In genomic region chr11:94936045-94936444, GRCm38 (mm10) we compare ENCODE assay signal across 7 mouse cellular contexts. TPM values are rescaled to one million over a fixed set of nuclear protein-coding genes. Genes with fewer than 3 reads are reported as not detected.
A peak's percentile ranks its signal among the peaks of the same experiment; 100 is the strongest.
DNase-seq lines count a peak whose midpoint lies in the region; ATAC-seq and TF ChIP-seq lines count a peak whose summit lies in the region.

TSS of gene Col1a1 (plus strand) at chr11:94936224.

- H3K27me3 ChIP-seq in heart, adult 2 months (ENCODE audit: control insufficient read depth, insufficient read depth, low read length): no peaks in the 10 kb centered on the region
- peaks cover 56% of the 10 kb centered on the region for H3K27me3 ChIP-seq in kidney, embryonic 15.5 days
- H3K27me3 ChIP-seq in lung, embryonic 16.5 days (ENCODE audit: control insufficient read depth, insufficient read depth, low read depth, low read length): peaks cover 4% of the 10 kb centered on the region; the same call in 1 of the 2 replicates
- no peaks in the 10 kb centered on the region for H3K27me3 ChIP-seq in stomach, postnatal 0 days (ENCODE audit: control insufficient read depth, insufficient read depth, low read length)

- peak within 1 kb of the TSS; percentile 53; the same call in 1 of the 2 replicates for H3K9ac ChIP-seq in heart, adult 2 months (ENCODE audit: low read depth, low read length)
- H3K9ac ChIP-seq in kidney, embryonic 15.5 days: peak within 1 kb of the TSS; percentile 61
- H3K9ac ChIP-seq in lung, embryonic 16.5 days (ENCODE audit: low read length): peak within 1 kb of the TSS; percentile 78
- H3K9ac ChIP-seq in stomach, postnatal 0 days (ENCODE audit: low read length): peak within 1 kb of the TSS; percentile 82

- H3K9me3 ChIP-seq in kidney, embryonic 15.5 days (replicated peaks): no peaks in the 10 kb centered on the region
- H3K9me3 ChIP-seq in lung, embryonic 16.5 days (ENCODE audit: control insufficient read depth, low read length): no peaks in the 10 kb centered on the region
- H3K9me3 ChIP-seq in stomach, postnatal 0 days (ENCODE audit: control insufficient read depth, low read length): no peaks in the 10 kb centered on the region

- H3K79me2 ChIP-seq in heart, adult 2 months (replicated peaks; ENCODE audit: control insufficient read depth, insufficient read depth, low read length): no peaks in the 10 kb centered on the region

- 36% methylated on average over 19 of the region's 19 CpGs for WGBS in heart, adult 2 months
- WGBS in kidney, embryonic 15.5 days: 12% methylated on average over 19 of the region's 19 CpGs
- 16% methylated on average over 19 of the region's 19 CpGs for WGBS in lung, embryonic 16.5 days
- 12% methylated on average over 19 of the region's 19 CpGs for WGBS in stomach, postnatal 0 days

- no peak for TF ChIP-seq EP300 in heart, adult 2 months (IDR thresholded peaks at IDR 0.05; ENCODE audit: insufficient read depth, low read depth, low read length)
- TF ChIP-seq EP300 in stomach, postnatal 0 days (optimal IDR thresholded peaks at IDR 0.05): no peak

- peaks cover 2% of the 10 kb centered on the region; the same call in 1 of the 2 replicates for H3K4me1 ChIP-seq in bone marrow macrophage, adult 2 months (ENCODE audit: control insufficient read depth, insufficient read depth, low read length)
- H3K4me1 ChIP-seq in heart, adult 2 months (ENCODE audit: control insufficient read depth, insufficient read depth, low read length): peaks cover 3% of the 10 kb centered on the region; the same call in 1 of the 2 replicates
- peaks cover 62% of the 10 kb centered on the region for H3K4me1 ChIP-seq in kidney, embryonic 15.5 days
- H3K4me1 ChIP-seq in lung, embryonic 16.5 days (replicated peaks; ENCODE audit: control insufficient read depth, insufficient read depth, low read length): peaks cover 30% of the 10 kb centered on the region
- H3K4me1 ChIP-seq in stomach, postnatal 0 days (replicated peaks; ENCODE audit: control insufficient read depth, insufficient read depth): no peaks in the 10 kb centered on the region; the same call in 1 of the 2 replicates

- no peak for TF ChIP-seq POLR2A in bone marrow macrophage, adult 2 months (IDR thresholded peaks at IDR 0.05; ENCODE audit: borderline replicate concordance, low read depth, low read length)
- TF ChIP-seq POLR2A in heart, adult 2 months (IDR thresholded peaks at IDR 0.05; ENCODE audit: insufficient read depth, low read depth, low read length): peak; percentile 87

- no peak within 1 kb of the TSS for H3K27ac ChIP-seq in bone marrow macrophage, adult 2 months (ENCODE audit: insufficient read depth, low read depth, low read length)
- peak within 1 kb of the TSS; percentile 81 for H3K27ac ChIP-seq in heart, adult 2 months
- H3K27ac ChIP-seq in kidney, embryonic 15.5 days: peak within 1 kb of the TSS; percentile 92
- H3K27ac ChIP-seq in lung, embryonic 16.5 days (ENCODE audit: low read length): peak within 1 kb of the TSS; percentile 95
- H3K27ac ChIP-seq in stomach, postnatal 0 days (replicated peaks): peak within 1 kb of the TSS; percentile 95

- ATAC-seq in kidney, embryonic 15.5 days (replicated peaks; ENCODE audit: low FRiP score): peak; percentile 33; the same call in 1 of the 2 replicates
- ATAC-seq in lung, embryonic 16.5 days (ENCODE audit: low read depth): peak; percentile 67
- ATAC-seq in stomach, postnatal 0 days (ENCODE audit: low FRiP score, low TSS enrichment): peak; percentile 67; the same call in 1 of the 2 replicates

- no peak for TF ChIP-seq CTCF in bone marrow macrophage, adult 2 months (IDR thresholded peaks at IDR 0.05; ENCODE audit: low read depth, low read length)
- TF ChIP-seq CTCF in heart, adult 2 months (IDR thresholded peaks at IDR 0.05): no peak
- TF ChIP-seq CTCF in stomach, postnatal 0 days (IDR thresholded peaks at IDR 0.05; ENCODE audit: low read depth): 0 out of 2 replicates have a peak, but pooled peaks have one; percentile 5

- H3K4me2 ChIP-seq in kidney, embryonic 15.5 days: peak within 1 kb of the TSS; percentile 84
- H3K4me2 ChIP-seq in lung, embryonic 16.5 days (ENCODE audit: low read depth, low read length): peak within 1 kb of the TSS; percentile 49
- H3K4me2 ChIP-seq in stomach, postnatal 0 days (replicated peaks; ENCODE audit: low read depth): peak within 1 kb of the TSS; percentile 57

- H3K4me3 ChIP-seq in bone marrow macrophage, adult 2 months (ENCODE audit: insufficient read depth, low read length): 0 out of 2 replicates have a peak within 1 kb of the TSS, but pooled peaks have one; percentile 3
- H3K4me3 ChIP-seq in heart, adult 2 months: peak within 1 kb of the TSS; percentile 41
- H3K4me3 ChIP-seq in kidney, embryonic 15.5 days (replicated peaks): peak within 1 kb of the TSS; percentile 53
- H3K4me3 ChIP-seq in lung, embryonic 16.5 days (ENCODE audit: low read length): peak within 1 kb of the TSS; percentile 65
- peak within 1 kb of the TSS; percentile 66 for H3K4me3 ChIP-seq in stomach, postnatal 0 days (ENCODE audit: low read depth, low read length)

- DNase-seq in NIH3T3 (ENCODE audit: low read depth): peak; percentile 97
- DNase-seq in heart, adult 2 months: peak; percentile 84 to 85
- peak; percentile 69 for DNase-seq in stomach, postnatal 0 days (ENCODE audit: low spot score)
- no peak for DNase-seq in spleen, adult 18-20 months

- intact Hi-C loops in heart, adult 2 months (cut with DNase I): loop anchor here (1.0 to 5.0 kb wide), 2 partner anchors 106 to 206 kb away; partner anchors contain the start of gene Pdk2

- no peaks in the 10 kb centered on the region for H3K36me3 ChIP-seq in heart, adult 2 months (ENCODE audit: control insufficient read depth, insufficient read depth, low read length)
- H3K36me3 ChIP-seq in kidney, embryonic 15.5 days: peaks cover 16% of the 10 kb centered on the region
- H3K36me3 ChIP-seq in lung, embryonic 16.5 days (ENCODE audit: control insufficient read depth, insufficient read depth, low read length): peaks cover 11% of the 10 kb centered on the region; the same call in 1 of the 2 replicates
- peaks cover 14% of the 10 kb centered on the region for H3K36me3 ChIP-seq in stomach, postnatal 0 days (ENCODE audit: control insufficient read depth, insufficient read depth, low read length)

RNA-seq across cellular contexts. Expression of gene Col1a1, which starts in this region (rescaled TPM):
- 15.8 and 18.5 TPM in 2 replicates for polyA plus RNA-seq in bone marrow macrophage, adult 2 months (2012; ENCODE audit: insufficient read depth, insufficient read length, missing spikeins)
- total RNA-seq in heart, adult 2 months (2021): 10 to 100 TPM; 51.1 to 82.4 TPM
- polyA plus RNA-seq in heart, adult 2 months (2012; rRNA removed): 48.7 and 67.7 TPM in 2 replicates
- polyA plus RNA-seq in kidney, embryonic 15.5 days (2015; fragmentation: Nextera tagmentation; extraction: Ambion mirVana): 1,101 and 1,120 TPM in 2 replicates
- 1,180 and 1,421 TPM in 2 replicates for polyA plus RNA-seq in lung, embryonic 16.5 days (2015; fragmentation: Nextera tagmentation; extraction: Ambion mirVana)
- 816 and 869 TPM in 2 replicates for polyA plus RNA-seq in stomach, postnatal 0 days (2015; fragmentation: Nextera tagmentation; extraction: Ambion mirVana)

Comparison
In these comparisons a context has a peak if more than half of its experiments do, and no peak if none do; other contexts are left out.
1. RNA of gene Col1a1 (polyA plus RNA-seq): 1,180 to 1,421 TPM in lung, embryonic 16.5 days, 1,101 to 1,120 TPM in kidney, embryonic 15.5 days and 816 to 869 TPM in stomach, postnatal 0 days; 48.7 to 67.7 TPM in heart, adult 2 months and 15.8 to 18.5 TPM in bone marrow macrophage, adult 2 months; every median in the first group is over 10 times any median in the second.
2. DNase-seq: peak in NIH3T3 (single experiment), heart, adult 2 months (2 of 2) and stomach, postnatal 0 days (single experiment); none in spleen, adult 18-20 months (0 of 2).
3. H3K4me3 ChIP-seq: peak in every context shown above with its lines; median percentile 66 in stomach, postnatal 0 days; 65 in lung, embryonic 16.5 days; 53 in kidney, embryonic 15.5 days; 41 in heart, adult 2 months; 3 in bone marrow macrophage, adult 2 months.
4. Peak in every context shown above with its lines, with median percentiles within 50 percentile points of each other: H3K9ac ChIP-seq, ATAC-seq and H3K4me2 ChIP-seq.